In the genomic region with DNA sequence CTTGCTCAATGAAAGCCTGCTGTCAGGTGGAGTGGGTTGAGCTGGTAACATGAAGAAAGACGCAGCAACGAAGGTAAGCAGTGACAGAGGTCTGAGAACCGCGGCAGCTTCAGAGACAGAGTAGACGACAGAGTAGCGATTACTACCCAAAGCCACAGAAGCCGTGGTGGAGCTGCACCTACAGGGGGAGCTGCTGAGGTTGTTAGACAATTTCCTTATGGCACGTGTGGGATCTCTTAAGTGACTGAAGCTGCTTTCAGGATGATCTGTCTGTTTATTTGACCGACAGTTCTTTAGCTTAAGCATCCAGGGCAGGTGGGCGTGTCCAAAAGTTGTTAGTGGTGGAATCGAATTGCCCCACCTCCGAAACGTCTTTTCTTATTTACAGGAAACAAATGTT, we compare ENCODE assay signal across 16 mouse cellular contexts.
"Had no signal": no experiment of that assay in that cellular context is flagged by ENCODE, and none has a peak within 500 bp of the region (broad histone marks: within the 10 kb centered on the region; RNA-seq: fewer than 3 reads in every experiment).

No protein-coding gene starts in this region.

- H3K4me1 ChIP-seq: kidney, embryonic 15.5 days; limb, embryonic 15.5 days; liver, embryonic 13.5 days; midbrain, embryonic 10.5 days; midbrain, embryonic 15.5 days; neural tube, embryonic 13.5 days had no signal

- ATAC-seq: midbrain, embryonic 15.5 days had no signal

- H3K27me3 ChIP-seq: kidney, embryonic 15.5 days; limb, embryonic 15.5 days; liver, embryonic 13.5 days; midbrain, embryonic 15.5 days; neural tube, embryonic 13.5 days had no signal

- H3K36me3 ChIP-seq: kidney, embryonic 15.5 days; limb, embryonic 15.5 days; liver, embryonic 13.5 days; midbrain, embryonic 10.5 days; midbrain, embryonic 15.5 days; neural tube, embryonic 13.5 days had no signal

- H3K9ac ChIP-seq: kidney, embryonic 15.5 days; limb, embryonic 15.5 days; liver, embryonic 13.5 days; midbrain, embryonic 15.5 days; neural tube, embryonic 13.5 days had no signal

- H3K4me2 ChIP-seq: kidney, embryonic 15.5 days; limb, embryonic 15.5 days; liver, embryonic 13.5 days; midbrain, embryonic 15.5 days; neural tube, embryonic 13.5 days had no signal

- DNase-seq: kidney, adult 2 months; kidney, postnatal 25 days; layer of hippocampus, adult 9-11 months; layer of hippocampus, postnatal 36 days; liver, embryonic 13.5 days; lung, adult 2 months; lung, postnatal 10 days; lung, postnatal 4 days; right cerebral cortex, postnatal 14 days; thymus, adult 18-20 months; thymus, postnatal 14 days had no signal

- H3K4me3 ChIP-seq: kidney, embryonic 15.5 days; limb, embryonic 15.5 days; liver, embryonic 13.5 days; midbrain, embryonic 10.5 days; midbrain, embryonic 15.5 days; neural tube, embryonic 13.5 days had no signal

- H3K27ac ChIP-seq: kidney, embryonic 15.5 days; limb, embryonic 15.5 days; liver, embryonic 13.5 days; midbrain, embryonic 10.5 days; midbrain, embryonic 15.5 days; neural tube, embryonic 13.5 days had no signal

- H3K9me3 ChIP-seq: kidney, embryonic 15.5 days; limb, embryonic 15.5 days; liver, embryonic 13.5 days; midbrain, embryonic 10.5 days; midbrain, embryonic 15.5 days; neural tube, embryonic 13.5 days had no signal
